Mouse (Mus musculus): ENCODE data around the gene Icosl. TPM values are rescaled to one million over a fixed set of nuclear protein-coding genes. Genes with fewer than 3 reads are reported as not detected.
A peak's percentile ranks its signal among the peaks of the same experiment; 100 is the strongest.

The Icosl gene
- polyA plus RNA-seq, 1 experiment from 2014 or later = 3.9 TPM

DNA sequence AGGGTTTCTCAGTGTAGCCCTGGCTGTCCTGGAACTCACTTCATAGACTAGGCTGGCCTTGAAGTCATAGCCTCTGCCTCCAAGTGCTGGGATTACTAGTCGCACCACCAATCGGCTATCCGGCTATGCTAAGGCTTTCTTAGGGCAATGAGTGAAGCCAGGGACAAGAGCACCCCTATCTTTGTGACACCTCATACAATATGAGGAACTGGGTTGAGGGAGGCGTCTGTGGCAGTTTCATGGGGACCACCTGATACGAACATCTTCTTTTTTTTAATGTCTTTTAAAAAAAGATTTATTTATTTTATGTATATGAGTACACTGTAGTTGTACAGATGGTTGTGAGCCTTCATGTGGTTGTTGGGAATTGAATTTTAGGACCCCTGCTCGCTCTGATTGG lies 16.6 kb downstream of the Icosl start:
- no peak for ATAC-seq (replicated peaks; ENCODE audit: low FRiP score, low TSS enrichment, low read depth)
- Histone ChIP-seq H3K4me3 (ENCODE audit: low read depth, low read length) (no peak overlapping the region), H3K9ac (ENCODE audit: low read length) (no peak overlapping the region), H3K36me3 (ENCODE audit: control insufficient read depth, insufficient read depth, low read length) (no peaks in the 10 kb centered on the region), H3K27me3 (replicated peaks; ENCODE audit: control insufficient read depth, insufficient read depth, low read length) (no peaks in the 10 kb centered on the region), H3K4me2 (ENCODE audit: low read length) (no peak overlapping the region), H3K4me1 (replicated peaks; ENCODE audit: control insufficient read depth, insufficient read depth, low read length) (no peaks in the 10 kb centered on the region), H3K27ac (ENCODE audit: low read depth) (no peak overlapping the region), H3K9me3 (ENCODE audit: control insufficient read depth, low read length) (no peaks in the 10 kb centered on the region)
- no peak for DNase-seq (ENCODE audit: low spot score)
- 87% methylated on average over 6 of the region's 6 CpGs for WGBS

DNA sequence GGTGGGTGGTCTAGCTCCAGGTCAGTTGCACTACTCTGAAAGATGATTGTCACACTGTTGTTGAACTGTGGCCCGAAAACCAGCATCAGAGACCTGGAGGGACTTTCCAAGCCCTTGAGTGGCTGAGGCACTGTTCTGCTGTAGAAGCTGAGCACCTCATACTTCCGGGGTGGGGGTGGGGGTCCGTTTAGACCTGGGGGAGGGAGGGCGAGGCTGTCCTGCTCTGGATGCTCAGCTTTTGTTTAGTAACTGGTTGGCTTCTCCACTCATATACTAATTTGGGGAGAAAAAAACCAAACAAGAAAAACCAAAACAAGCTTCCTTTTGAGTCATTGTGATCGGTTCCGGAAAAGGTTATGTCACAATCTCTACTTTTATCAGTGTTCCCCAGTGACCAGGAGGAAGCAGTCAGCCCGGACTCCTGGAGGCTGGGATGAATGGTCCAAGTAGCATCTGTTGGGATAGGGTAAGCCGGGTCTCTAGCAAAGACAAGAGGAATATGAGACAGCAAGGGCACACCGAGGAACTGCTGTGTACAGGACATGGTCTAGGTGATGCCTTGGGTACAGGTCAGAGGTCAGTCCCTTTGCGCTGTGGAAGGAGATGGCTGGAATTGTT lies 17.5 kb downstream of the Icosl start:
- Histone ChIP-seq H3K9me3 (ENCODE audit: control insufficient read depth, low read length) (no peaks in the 10 kb centered on the region), H3K4me3 (ENCODE audit: low read depth, low read length) (no peak overlapping the region), H3K4me1 (replicated peaks; ENCODE audit: control insufficient read depth, insufficient read depth, low read length) (no peaks in the 10 kb centered on the region), H3K27ac (ENCODE audit: low read depth) (no peak overlapping the region), H3K9ac (ENCODE audit: low read length) (no peak overlapping the region), H3K27me3 (replicated peaks; ENCODE audit: control insufficient read depth, insufficient read depth, low read length) (no peaks in the 10 kb centered on the region), H3K36me3 (ENCODE audit: control insufficient read depth, insufficient read depth, low read length) (no peaks in the 10 kb centered on the region), H3K4me2 (ENCODE audit: low read length) (no peak overlapping the region)
- 82% methylated on average over 10 of the region's 10 CpGs for WGBS
- DNase-seq (ENCODE audit: low spot score) (no peak), ATAC-seq (replicated peaks; ENCODE audit: low FRiP score, low TSS enrichment, low read depth) (no peak)

DNA sequence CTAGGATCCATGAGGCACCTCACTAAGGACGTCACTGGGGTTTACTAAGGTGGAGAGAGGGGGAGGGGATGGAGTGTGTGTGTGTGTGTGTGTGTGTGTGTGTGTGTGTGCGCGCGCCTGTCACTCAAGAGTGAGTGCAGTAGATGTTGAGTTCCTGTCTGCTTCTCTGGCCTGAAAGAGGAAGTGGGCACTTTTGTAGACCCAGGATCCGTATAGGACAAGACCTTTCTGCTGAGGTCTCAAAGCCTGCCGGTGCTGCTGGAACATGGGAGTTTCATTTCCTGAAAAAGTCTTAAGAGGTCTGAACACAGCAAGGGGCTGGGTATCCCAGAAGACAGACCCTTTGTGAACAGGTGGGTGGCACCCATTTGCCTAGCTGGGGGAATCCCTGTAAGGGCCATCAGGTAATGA lies 18.0 kb downstream of the Icosl start:
- Histone ChIP-seq H3K27me3 (replicated peaks; ENCODE audit: control insufficient read depth, insufficient read depth, low read length) (no peaks in the 10 kb centered on the region), H3K9me3 (ENCODE audit: control insufficient read depth, low read length) (no peaks in the 10 kb centered on the region), H3K4me2 (ENCODE audit: low read length) (no peak overlapping the region), H3K4me1 (replicated peaks; ENCODE audit: control insufficient read depth, insufficient read depth, low read length) (no peaks in the 10 kb centered on the region), H3K4me3 (ENCODE audit: low read depth, low read length) (no peak overlapping the region), H3K36me3 (ENCODE audit: control insufficient read depth, insufficient read depth, low read length) (no peaks in the 10 kb centered on the region), H3K27ac (ENCODE audit: low read depth) (no peak overlapping the region), H3K9ac (ENCODE audit: low read length) (no peak overlapping the region)
- DNase-seq (ENCODE audit: low spot score) (no peak), ATAC-seq (replicated peaks; ENCODE audit: low FRiP score, low TSS enrichment, low read depth) (no peak)
- WGBS = 79% methylated on average over 6 of the region's 6 CpGs

DNA sequence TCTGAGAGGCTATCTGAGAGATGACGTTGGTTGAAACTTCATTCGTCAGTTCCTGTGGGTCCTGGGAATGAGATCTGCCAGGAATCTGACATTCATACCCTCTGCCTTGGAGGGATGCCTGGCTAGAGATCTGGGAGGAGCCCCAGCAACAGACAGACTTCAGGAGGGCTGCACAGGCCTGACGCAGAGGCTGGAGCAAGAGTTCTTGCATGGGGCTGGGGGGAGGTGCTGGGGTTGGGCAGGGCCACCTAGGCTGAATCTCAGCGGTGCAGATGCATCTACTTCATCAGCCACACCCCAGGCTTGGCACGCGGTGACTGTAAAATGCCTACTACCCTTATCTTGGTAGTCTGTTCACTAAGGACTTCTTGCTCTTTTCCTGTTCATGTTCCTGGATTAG lies 21.1 kb downstream of the Icosl start:
- Histone ChIP-seq H3K9me3 (ENCODE audit: control insufficient read depth, low read length) (no peaks in the 10 kb centered on the region), H3K9ac (ENCODE audit: low read length) (no peak overlapping the region), H3K4me3 (ENCODE audit: low read depth, low read length) (no peak overlapping the region), H3K27me3 (replicated peaks; ENCODE audit: control insufficient read depth, insufficient read depth, low read length) (no peaks in the 10 kb centered on the region), H3K36me3 (ENCODE audit: control insufficient read depth, insufficient read depth, low read length) (no peaks in the 10 kb centered on the region), H3K4me2 (ENCODE audit: low read length) (no peak overlapping the region), H3K4me1 (replicated peaks; ENCODE audit: control insufficient read depth, insufficient read depth, low read length) (no peaks in the 10 kb centered on the region), H3K27ac (ENCODE audit: low read depth) (no peak overlapping the region)
- ATAC-seq (replicated peaks; ENCODE audit: low FRiP score, low TSS enrichment, low read depth) = 0 out of 2 replicates have a peak, but pooled peaks have one; percentile 50
- 36% methylated on average over 6 of the region's 6 CpGs for WGBS
- DNase-seq (ENCODE audit: low spot score) = no peak

DNA sequence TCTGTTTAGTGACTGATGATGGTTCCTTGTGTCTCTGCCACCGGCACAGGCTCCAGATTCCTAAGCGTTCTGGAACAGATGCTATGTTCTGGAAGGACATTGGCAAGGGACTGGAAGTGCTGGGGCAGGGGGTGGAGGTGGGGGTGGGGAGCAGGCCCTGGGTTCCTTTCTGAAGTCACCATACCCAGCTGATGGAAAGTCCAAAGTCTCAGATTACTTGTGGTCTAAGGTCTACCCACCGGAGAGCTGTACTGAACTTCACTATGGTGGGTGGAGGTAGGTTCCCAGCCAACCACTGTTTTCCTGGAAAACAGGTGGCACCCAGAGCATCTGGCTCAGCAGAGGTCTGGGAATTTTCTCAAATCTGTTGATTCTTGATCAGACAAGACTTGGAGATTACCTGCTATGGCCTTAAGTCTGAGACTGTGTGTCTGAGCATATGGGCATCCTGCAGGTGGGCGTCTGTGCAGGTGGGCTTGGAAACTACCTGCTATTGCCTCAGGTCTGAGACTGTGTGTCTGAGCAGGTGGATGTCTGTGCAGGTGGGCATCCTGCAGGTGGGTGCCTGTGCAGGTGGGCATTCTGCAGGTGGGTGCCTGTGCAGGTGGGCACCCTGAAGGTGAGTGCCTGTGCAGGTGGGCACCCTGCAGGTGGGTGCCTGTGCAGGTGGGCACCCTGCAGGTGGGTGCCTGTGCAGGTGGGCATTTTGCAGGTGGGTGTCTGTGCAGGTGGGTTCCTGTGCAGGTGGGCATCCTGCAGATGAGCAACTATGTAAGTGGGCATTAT lies 21.8 kb downstream of the Icosl start:
- no peak overlapping the region for H3K4me3 ChIP-seq (ENCODE audit: low read depth, low read length)
- H3K9me3 ChIP-seq (ENCODE audit: control insufficient read depth, low read length) = no peaks in the 10 kb centered on the region
- no peak overlapping the region for H3K4me2 ChIP-seq (ENCODE audit: low read length)
- DNase-seq (ENCODE audit: low spot score) (no peak), ATAC-seq (replicated peaks; ENCODE audit: low FRiP score, low TSS enrichment, low read depth) (no peak)
- H3K9ac ChIP-seq (ENCODE audit: low read length) = no peak overlapping the region
- H3K36me3 ChIP-seq (ENCODE audit: control insufficient read depth, insufficient read depth, low read length) = no peaks in the 10 kb centered on the region
- WGBS = 65% methylated on average over 4 of the region's 4 CpGs
- H3K27me3 ChIP-seq (replicated peaks; ENCODE audit: control insufficient read depth, insufficient read depth, low read length) = no peaks in the 10 kb centered on the region
- H3K4me1 ChIP-seq (replicated peaks; ENCODE audit: control insufficient read depth, insufficient read depth, low read length) = no peaks in the 10 kb centered on the region
- no peak overlapping the region for H3K27ac ChIP-seq (ENCODE audit: low read depth)

DNA sequence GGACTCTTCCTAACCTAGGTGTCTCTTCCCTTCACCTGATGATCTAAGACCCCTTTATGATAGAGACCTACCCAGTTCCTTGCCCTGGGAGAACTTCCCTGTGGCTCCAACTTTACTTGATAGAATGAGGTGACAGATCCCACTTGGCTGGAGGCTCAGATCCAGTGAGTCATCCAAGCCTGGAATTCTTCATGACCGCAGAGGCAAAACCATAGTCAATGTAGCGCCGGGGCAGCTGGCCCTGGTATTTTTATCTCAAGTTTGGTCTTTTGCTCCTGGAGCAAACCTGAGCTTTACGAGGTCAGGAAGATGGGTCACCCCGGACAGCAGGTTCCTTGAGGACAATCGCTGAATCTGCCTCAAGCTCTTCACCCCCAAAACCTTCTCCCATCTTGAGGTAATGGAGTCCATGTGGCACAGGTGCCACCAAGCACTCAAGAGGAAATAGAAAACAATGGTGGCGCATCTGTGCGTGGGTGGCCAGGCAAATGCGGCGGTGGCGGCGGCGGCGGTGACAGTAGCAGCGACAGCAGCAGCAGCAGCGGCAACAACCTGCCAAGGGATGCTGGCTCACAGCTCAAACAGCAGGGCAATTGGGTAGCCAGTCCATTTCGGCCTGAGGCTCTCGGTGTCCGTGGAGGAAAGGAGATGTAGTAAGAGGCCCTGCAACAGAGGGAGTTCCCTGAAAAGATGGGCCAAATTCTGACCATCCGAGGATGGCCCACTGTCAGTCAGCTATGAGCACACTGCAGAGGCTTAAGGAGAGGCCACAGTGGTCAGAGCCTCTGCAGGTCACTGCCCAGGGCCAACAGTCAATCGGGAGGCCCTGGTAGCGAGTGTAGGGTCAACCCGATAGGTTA lies 23.0 kb downstream of the Icosl start:
- ATAC-seq (replicated peaks; ENCODE audit: low FRiP score, low TSS enrichment, low read depth) (no peak), DNase-seq (ENCODE audit: low spot score) (no peak)
- Histone ChIP-seq H3K4me3 (ENCODE audit: low read depth, low read length) (no peak overlapping the region), H3K27me3 (replicated peaks; ENCODE audit: control insufficient read depth, insufficient read depth, low read length) (no peaks in the 10 kb centered on the region), H3K36me3 (ENCODE audit: control insufficient read depth, insufficient read depth, low read length) (no peaks in the 10 kb centered on the region), H3K27ac (ENCODE audit: low read depth) (no peak overlapping the region), H3K4me1 (replicated peaks; ENCODE audit: control insufficient read depth, insufficient read depth, low read length) (no peaks in the 10 kb centered on the region), H3K9ac (ENCODE audit: low read length) (no peak overlapping the region), H3K4me2 (ENCODE audit: low read length) (no peak overlapping the region), H3K9me3 (ENCODE audit: control insufficient read depth, low read length) (no peaks in the 10 kb centered on the region)
- 83% methylated on average over 23 of the region's 23 CpGs for WGBS

DNA sequence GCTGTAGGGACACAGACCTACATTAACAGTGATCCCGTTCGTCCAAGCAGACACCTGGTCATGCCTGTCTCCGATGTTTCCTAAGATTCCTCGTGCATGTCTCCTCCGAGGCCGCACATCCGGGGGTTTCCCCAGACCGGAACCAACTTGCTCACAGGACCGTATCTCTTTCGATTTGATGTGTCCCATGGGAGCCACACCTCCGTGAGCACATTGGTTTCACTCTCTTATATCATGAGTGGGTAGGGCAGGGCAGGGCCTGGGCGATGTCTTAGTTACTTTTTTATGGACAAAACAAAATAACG lies 23.6 kb downstream of the Icosl start:
- 87% methylated on average over 13 of the region's 13 CpGs for WGBS
- no peak for ATAC-seq (replicated peaks; ENCODE audit: low FRiP score, low TSS enrichment, low read depth)
- H3K4me1 ChIP-seq (replicated peaks; ENCODE audit: control insufficient read depth, insufficient read depth, low read length) = no peaks in the 10 kb centered on the region

DNA sequence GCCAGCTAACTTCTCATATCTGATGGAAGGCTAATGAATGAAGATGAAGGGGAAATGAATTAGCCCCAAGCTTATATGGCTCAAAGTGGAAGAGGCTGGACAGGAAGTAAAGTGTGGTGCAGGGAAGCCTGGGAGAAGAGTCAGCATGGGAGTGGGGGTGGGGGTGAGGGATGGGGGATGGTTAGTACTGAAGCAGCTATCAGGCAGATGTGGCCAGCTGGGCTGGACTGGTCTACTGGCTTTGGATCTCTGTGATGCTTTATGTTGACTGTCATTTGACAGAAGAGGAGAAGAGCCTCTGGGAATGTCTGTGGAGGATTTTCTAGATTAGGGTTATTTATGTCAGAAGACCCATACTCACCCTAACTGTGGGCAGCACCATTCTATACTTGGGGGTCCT lies 26.1 kb downstream of the Icosl start:
- no peak for ATAC-seq (replicated peaks; ENCODE audit: low FRiP score, low TSS enrichment, low read depth)
- no peaks in the 10 kb centered on the region for H3K9me3 ChIP-seq (ENCODE audit: control insufficient read depth, low read length)
- no peaks in the 10 kb centered on the region for H3K4me1 ChIP-seq (replicated peaks; ENCODE audit: control insufficient read depth, insufficient read depth, low read length)
- no peaks in the 10 kb centered on the region for H3K27me3 ChIP-seq (replicated peaks; ENCODE audit: control insufficient read depth, insufficient read depth, low read length)
- H3K4me3 ChIP-seq (ENCODE audit: low read depth, low read length) = no peak overlapping the region
- H3K36me3 ChIP-seq (ENCODE audit: control insufficient read depth, insufficient read depth, low read length) = no peaks in the 10 kb centered on the region
- H3K9ac ChIP-seq (ENCODE audit: low read length) = no peak overlapping the region
- DNase-seq (ENCODE audit: low spot score) = no peak
- H3K4me2 ChIP-seq (ENCODE audit: low read length) = no peak overlapping the region
- no peak overlapping the region for H3K27ac ChIP-seq (ENCODE audit: low read depth)

More for the DNA sequence above, 23.6 kb downstream of the Icosl start:
- Histone ChIP-seq H3K4me3 (ENCODE audit: low read depth, low read length) (no peak overlapping the region), H3K9me3 (ENCODE audit: control insufficient read depth, low read length) (no peaks in the 10 kb centered on the region), H3K9ac (ENCODE audit: low read length) (no peak overlapping the region), H3K4me2 (ENCODE audit: low read length) (no peak overlapping the region), H3K36me3 (ENCODE audit: control insufficient read depth, insufficient read depth, low read length) (no peaks in the 10 kb centered on the region), H3K27me3 (replicated peaks; ENCODE audit: control insufficient read depth, insufficient read depth, low read length) (no peaks in the 10 kb centered on the region), H3K27ac (ENCODE audit: low read depth) (no peak overlapping the region)
- no peak for DNase-seq (ENCODE audit: low spot score)
